Mouse (Mus musculus) myocyte (in vitro differentiated cells): ENCODE measurements around the gene Gpx6. TPM values are rescaled to one million over a fixed set of nuclear protein-coding genes. Genes with fewer than 3 reads are reported as not detected.
A peak's percentile ranks its signal among the peaks of the same experiment; 100 is the strongest.

Source experiments
- H3K27me3 ChIP-seq: one replicate; pipeline ENCODE4 v1.6.1; 2011; ENCODE audit not compliant: control insufficient read depth, insufficient read depth, insufficient read length
- H3K36me3 ChIP-seq: one replicate; pipeline ENCODE4 v1.6.1; 2011; ENCODE audit not compliant: control insufficient read depth, insufficient read depth
- H3K4me2 ChIP-seq: one replicate; pipeline ENCODE4 v1.6.1; 2011; ENCODE audit warnings: low read depth, control low read depth
- H3K4me3 ChIP-seq: one replicate; pipeline ENCODE4 v1.5.1; 2011; ENCODE audit warnings: mild to moderate bottlenecking, control low read depth, moderate library complexity
- H3K79me2 ChIP-seq: one replicate; pipeline ENCODE4 v1.6.1; 2011; ENCODE audit not compliant: control insufficient read depth, insufficient read depth
- H3ac ChIP-seq: one replicate; pipeline ENCODE4 v1.6.1; 2011; ENCODE audit not compliant: control insufficient read depth, insufficient read length
- CEBPB ChIP-seq: IDR thresholded peaks from 2 replicates; pipeline ENCODE4 v1.6.1; 2011; ENCODE audit warnings: mild to moderate bottlenecking, moderate library complexity; ENCODE audit not compliant: poor library complexity, insufficient read depth, severe bottlenecking
- E2F4 ChIP-seq: IDR thresholded peaks from one replicate; pipeline ENCODE4 v1.6.1; 2011; ENCODE audit warnings: mild to moderate bottlenecking, control low read depth, moderate library complexity; ENCODE audit not compliant: insufficient read depth
- MAX ChIP-seq: IDR thresholded peaks from one replicate; pipeline ENCODE4 v1.6.1; 2011; ENCODE audit warnings: low read depth, mild to moderate bottlenecking, control low read depth
- MYOD1 ChIP-seq, 3 experiments: IDR thresholded peaks; one replicate each; pipeline ENCODE4 v1.6.1; 2011; ENCODE audit warnings: control low read depth in 2 of 3, low read depth in 2 of 3, mild to moderate bottlenecking in 2 of 3, moderate library complexity in 1 of 3; ENCODE audit not compliant: insufficient read length in 2 of 3, control insufficient read depth in 1 of 3
- MYOG ChIP-seq, 3 experiments: IDR thresholded peaks; one replicate each; pipeline ENCODE4 v1.6.1; 2011; ENCODE audit warnings: control low read depth in 2 of 3, low read depth in 2 of 3, mild to moderate bottlenecking in 2 of 3; ENCODE audit not compliant: insufficient read length in 2 of 3, control insufficient read depth in 1 of 3, insufficient read depth in 1 of 3
- POLR2A ChIP-seq: IDR thresholded peaks from one replicate; pipeline ENCODE4 v1.6.1; 2011; ENCODE audit warnings: low read depth, mild to moderate bottlenecking, control low read depth, moderate library complexity; ENCODE audit not compliant: insufficient read length
- POLR2AphosphoS2 ChIP-seq: IDR thresholded peaks from one replicate; pipeline ENCODE4 v1.6.1; 2011; ENCODE audit warnings: low read depth, control low read depth; ENCODE audit not compliant: insufficient read length
- REST ChIP-seq: IDR thresholded peaks from one replicate; pipeline ENCODE4 v1.6.1; 2011; ENCODE audit warnings: mild to moderate bottlenecking, control low read depth, moderate library complexity; ENCODE audit not compliant: insufficient read depth, insufficient read length
- SRF ChIP-seq: IDR thresholded peaks from one replicate; pipeline ENCODE4 v1.6.1; 2011; ENCODE audit warnings: low read depth; ENCODE audit not compliant: control insufficient read depth, insufficient read length
- TCF12 ChIP-seq: IDR thresholded peaks from one replicate; pipeline ENCODE4 v1.6.1; 2011; ENCODE audit warnings: mild to moderate bottlenecking, control low read depth; ENCODE audit not compliant: poor library complexity, insufficient read depth, severe bottlenecking
- TCF3 ChIP-seq: IDR thresholded peaks from one replicate; pipeline ENCODE4 v1.6.1; 2011; ENCODE audit warnings: low read depth, control low read depth; ENCODE audit not compliant: insufficient read length
- USF1 ChIP-seq: IDR thresholded peaks from one replicate; pipeline ENCODE4 v1.6.1; 2011; ENCODE audit warnings: low read depth, mild to moderate bottlenecking, control low read depth, moderate library complexity
- polyA plus RNA-seq: library from polyadenylated mRNA; unstranded; fragments of >200 nt; fragmentation: generic; extraction: Trizol; gene quantifications from one replicate; pipeline ENCODE4 v1.2.1, GENCODE M21; 2012; ENCODE audit warnings: missing spikeins

Gpx6 gene
- not detected for polyA plus RNA-seq

DNA sequence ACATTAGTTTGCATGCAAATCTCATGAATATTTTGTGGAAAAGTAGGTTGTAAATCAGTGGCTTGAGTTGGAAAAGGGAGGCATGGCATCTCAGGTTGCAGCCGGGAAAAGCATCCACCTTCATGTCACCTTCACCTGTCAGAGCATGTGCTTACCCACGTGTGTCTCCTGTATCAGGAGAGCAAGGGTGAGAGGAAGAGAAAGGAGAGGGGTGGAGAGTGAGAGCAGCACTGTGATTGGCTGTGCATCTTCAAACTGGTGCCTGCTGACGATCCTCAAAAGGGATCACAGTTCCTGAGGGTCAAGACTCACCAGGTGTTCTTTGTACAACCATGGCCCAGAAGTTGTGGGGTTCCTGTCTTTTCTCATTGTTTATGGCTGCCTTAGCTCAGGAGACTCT lies at the start of gene Gpx6:
Gene Gpx6 (plus strand): TSS at position 200 of the 400 bp plus-strand sequence.
- no peaks in the 10 kb centered on the region for H3K27me3 ChIP-seq
- H3K4me2 ChIP-seq = no peak within 1 kb of the TSS
- TF ChIP-seq TCF12 (no peak), POLR2A (no peak), MYOG (IDR thresholded peaks at IDR 0.05; ENCODE audit: control insufficient read depth in 1 of 3, insufficient read depth in 1 of 3, insufficient read length in 2 of 3, low read depth in 2 of 3) (no peak)
- no peaks in the 10 kb centered on the region for H3K79me2 ChIP-seq
- no peak within 1 kb of the TSS for H3ac ChIP-seq
- H3K36me3 ChIP-seq = no peaks in the 10 kb centered on the region
- no peak within 1 kb of the TSS for H3K4me3 ChIP-seq

GRCm38 (mm10) chr13:21262787-21263461 lies 49.0 kb upstream of the Gpx6 start:
- Histone ChIP-seq H3K79me2 (no peaks in the 10 kb centered on the region), H3K27me3 (no peaks in the 10 kb centered on the region), H3K4me3 (no peak overlapping the region), H3K4me2 (no peak overlapping the region), H3K36me3 (no peaks in the 10 kb centered on the region), H3ac (no peak overlapping the region)
- TF ChIP-seq MAX (no peak), REST (no peak), TCF12 (no peak), USF1 (no peak), POLR2AphosphoS2 (no peak), POLR2A (no peak), CEBPB (no peak), TCF3 (no peak), MYOD1 (IDR thresholded peaks at IDR 0.05; ENCODE audit: control insufficient read depth in 1 of 3, insufficient read length in 2 of 3, low read depth in 2 of 3) (no peak), E2F4 (no peak), SRF (no peak), MYOG (IDR thresholded peaks at IDR 0.05; ENCODE audit: control insufficient read depth in 1 of 3, insufficient read depth in 1 of 3, insufficient read length in 2 of 3, low read depth in 2 of 3) (no peak)

DNA sequence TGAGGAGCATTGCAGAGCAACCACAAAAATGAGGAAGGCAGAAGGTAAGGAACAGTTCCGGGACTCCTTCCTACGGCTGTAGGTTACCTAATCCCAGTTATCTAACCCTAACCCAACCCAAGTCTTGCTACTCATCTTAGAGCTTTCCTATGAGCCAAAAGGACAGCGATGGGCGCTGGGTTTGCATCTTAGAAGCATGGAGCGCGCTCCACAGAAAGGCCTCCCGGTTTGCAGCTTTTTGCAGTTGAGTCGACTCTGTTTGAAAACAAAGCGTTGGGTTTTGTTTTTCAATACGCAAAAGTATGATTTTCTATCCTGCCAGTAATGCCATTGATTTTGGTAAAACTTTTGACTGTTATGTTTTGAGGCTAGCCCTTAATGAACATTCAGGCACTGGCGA lies 48.0 kb upstream of the Gpx6 start:
- Histone ChIP-seq H3K79me2 (no peaks in the 10 kb centered on the region), H3K27me3 (no peaks in the 10 kb centered on the region), H3K4me2 (peak overlapping the region; percentile 62), H3ac (no peak overlapping the region), H3K4me3 (peak overlapping the region; percentile 8), H3K36me3 (no peaks in the 10 kb centered on the region)
- TF ChIP-seq SRF (no peak), MYOG (IDR thresholded peaks at IDR 0.05; ENCODE audit: control insufficient read depth in 1 of 3, insufficient read depth in 1 of 3, insufficient read length in 2 of 3, low read depth in 2 of 3) (no peak), USF1 (no peak), E2F4 (no peak), TCF3 (no peak), REST (no peak), MYOD1 (IDR thresholded peaks at IDR 0.05; ENCODE audit: control insufficient read depth in 1 of 3, insufficient read length in 2 of 3, low read depth in 2 of 3) (no peak), MAX (no peak), POLR2A (no peak)

- peak overlapping the region; percentile 8 for H3K4me3 ChIP-seq
- H3K27me3 ChIP-seq = no peaks in the 10 kb centered on the region
- H3K4me2 ChIP-seq = peak overlapping the region; percentile 62
- TF ChIP-seq TCF12 = no peak
- TF ChIP-seq MYOD1 (IDR thresholded peaks at IDR 0.05; ENCODE audit: control insufficient read depth in 1 of 3, insufficient read length in 2 of 3, low read depth in 2 of 3) = no peak
- TF ChIP-seq CEBPB = no peak
- no peak for TF ChIP-seq SRF
- TF ChIP-seq E2F4 = no peak
- no peak for TF ChIP-seq MAX
- no peak for TF ChIP-seq MYOG (IDR thresholded peaks at IDR 0.05; ENCODE audit: control insufficient read depth in 1 of 3, insufficient read depth in 1 of 3, insufficient read length in 2 of 3, low read depth in 2 of 3)
- TF ChIP-seq POLR2A = no peak
- no peak for TF ChIP-seq TCF3
- no peak for TF ChIP-seq USF1
- no peak for TF ChIP-seq POLR2AphosphoS2
- TF ChIP-seq REST = no peak
- H3ac ChIP-seq = no peak overlapping the region
- no peaks in the 10 kb centered on the region for H3K79me2 ChIP-seq
- no peaks in the 10 kb centered on the region for H3K36me3 ChIP-seq
Measured at GRCm38 (mm10) chr13:21264366-21264765, 47.6 kb upstream of the Gpx6 start.

- TF ChIP-seq SRF (no peak), TCF12 (no peak), REST (no peak)
- H3K27me3 ChIP-seq = no peaks in the 10 kb centered on the region
- H3K79me2 ChIP-seq = no peaks in the 10 kb centered on the region
- H3K36me3 ChIP-seq = no peaks in the 10 kb centered on the region
- no peak overlapping the region for H3ac ChIP-seq
- H3K4me3 ChIP-seq = no peak overlapping the region
- no peak overlapping the region for H3K4me2 ChIP-seq
Measured at GRCm38 (mm10) chr13:21265736-21266135, 46.2 kb upstream of the Gpx6 start.
